Mouse (Mus musculus) olfactory bulb, adult 2 months (tissue): ENCODE results near the gene Orm2. TPM values are rescaled to one million over a fixed set of nuclear protein-coding genes. Genes with fewer than 3 reads are reported as not detected.

Experiments used
- H3K27ac ChIP-seq: fragments of 200-500 bp; 2 replicates; pipeline ENCODE4 v1.5.1; 2012; ENCODE audit warnings: low read depth, low read length; ENCODE audit not compliant: insufficient read depth
- H3K4me1 ChIP-seq: fragments of 200-500 bp; 2 replicates; pipeline ENCODE4 v1.6.1; 2012; ENCODE audit warnings: low read length; ENCODE audit not compliant: control insufficient read depth, insufficient read depth
- H3K4me3 ChIP-seq: fragments of 200-500 bp; 2 replicates; pipeline ENCODE4 v1.5.1; 2012; ENCODE audit warnings: mild to moderate bottlenecking, low read depth, low read length, moderate library complexity; ENCODE audit not compliant: insufficient read depth
- CTCF ChIP-seq: fragments of 200-500 bp; IDR thresholded peaks from 2 replicates; pipeline ENCODE4 v1.5.1; 2012; ENCODE audit warnings: low read depth, mild to moderate bottlenecking, low read length, moderate library complexity; ENCODE audit not compliant: insufficient read depth
- POLR2A ChIP-seq: fragments of 200-500 bp; IDR thresholded peaks from 2 replicates; pipeline ENCODE4 v1.6.1; 2012; ENCODE audit warnings: mild to moderate bottlenecking, low read depth, low read length, moderate library complexity; ENCODE audit not compliant: insufficient read depth
- WGBS: fragments of 180-500 bp; shearing (Covaris S2); methylation state at CpG from one replicate; pipeline ENCODE4 v1.1.7; 2018; 5-methylcytosine and 5-hydroxymethylcytosine counted together
- polyA plus RNA-seq: library from polyadenylated mRNA; stranded (reverse); fragments of >200 nt; gene quantifications from 2 replicates; pipeline ENCODE4 v1.2.4, GENCODE M21; 2012; ENCODE audit warnings: low replicate concordance; ENCODE audit not compliant: missing spikeins, insufficient read depth, insufficient read length

Orm2 gene
- polyA plus RNA-seq, 1 experiment = not detected

DNA sequence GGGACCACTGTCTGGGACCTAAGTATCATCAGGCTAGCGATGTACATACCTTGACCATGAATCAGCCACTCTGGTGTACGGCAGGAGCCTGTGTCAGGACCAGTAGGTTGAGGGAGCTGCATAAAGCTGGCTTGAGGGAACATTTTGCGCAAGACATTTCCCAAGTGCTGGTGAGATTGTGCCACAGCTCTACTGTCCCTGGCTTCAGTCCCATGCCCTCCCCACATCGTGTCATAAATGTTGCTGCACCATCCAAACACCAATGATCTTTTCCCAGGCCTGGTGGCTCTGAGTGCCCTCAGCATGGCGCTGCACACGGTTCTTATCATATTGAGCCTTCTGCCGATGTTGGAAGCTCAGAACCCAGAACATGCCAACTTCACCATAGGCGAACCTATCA, 18.0 kb upstream of the Orm2 start, which contains the start of gene Orm1:
Gene Orm1 (plus strand): TSS at position 266 of the 400 bp plus-strand sequence.
- H3K4me3 ChIP-seq = no peak within 1 kb of the TSS
- no peak within 1 kb of the TSS for H3K27ac ChIP-seq
- TF ChIP-seq CTCF (no peak), POLR2A (no peak)
- no peaks in the 10 kb centered on the region for H3K4me1 ChIP-seq
- 92% methylated on average over 8 of the region's 8 CpGs for WGBS

- TF ChIP-seq CTCF = no peak
- no peak for TF ChIP-seq POLR2A
- Histone ChIP-seq H3K27ac (no peak overlapping the region), H3K4me1 (no peaks in the 10 kb centered on the region)
Measured at GRCm38 (mm10) chr4:63345261-63345660, 17.0 kb upstream of the Orm2 start.

DNA sequence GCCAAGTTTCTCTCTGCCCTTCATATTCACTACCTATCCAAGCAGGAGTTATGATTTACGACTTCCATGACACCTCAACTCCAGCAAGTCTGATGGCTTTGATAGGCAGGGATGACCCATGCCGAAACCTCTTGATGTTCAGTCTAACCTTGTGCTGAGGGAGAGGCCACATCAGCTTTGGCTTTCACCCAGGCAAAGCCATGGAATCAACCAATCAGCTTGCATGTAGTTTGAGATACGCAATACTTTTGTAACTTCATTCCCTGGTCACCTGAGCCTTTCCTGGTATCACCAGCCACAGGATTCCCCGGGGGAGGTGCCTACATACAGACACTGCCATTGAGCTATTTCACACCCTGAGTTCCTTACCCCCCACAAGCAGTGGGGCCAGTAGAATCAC, 15.6 kb upstream of the Orm2 start:
- TF ChIP-seq POLR2A (no peak), CTCF (no peak)
- H3K4me1 ChIP-seq = no peaks in the 10 kb centered on the region
- no peak overlapping the region for H3K27ac ChIP-seq
- WGBS = 95% methylated on average over 4 of the region's 4 CpGs
- H3K4me3 ChIP-seq = no peak overlapping the region

More at GRCm38 (mm10) chr4:63345261-63345660, 17.0 kb upstream of the Orm2 start:
- no peak overlapping the region for H3K4me3 ChIP-seq

- 78% methylated on average over 6 of the region's 6 CpGs for WGBS
- Histone ChIP-seq H3K4me3 (no peak overlapping the region), H3K4me1 (no peaks in the 10 kb centered on the region), H3K27ac (no peak overlapping the region)
- TF ChIP-seq POLR2A = no peak
- no peak for TF ChIP-seq CTCF
Measured at GRCm38 (mm10) chr4:63348524-63348923, 13.7 kb upstream of the Orm2 start.

GRCm38 (mm10) chr4:63355877-63356665, 6.2 kb upstream of the Orm2 start, which contains the start of gene Orm3:
Gene Orm3 (plus strand): TSS chr4:63356162.
- 83% methylated on average over 4 of the region's 4 CpGs for WGBS
- no peak within 1 kb of the TSS for H3K27ac ChIP-seq
- H3K4me1 ChIP-seq = peaks cover 8% of the 10 kb centered on the region; the same call in 1 of the 2 replicates
- TF ChIP-seq POLR2A (no peak), CTCF (no peak)
- no peak within 1 kb of the TSS for H3K4me3 ChIP-seq

GRCm38 (mm10) chr4:63356981-63357570, 5.2 kb upstream of the Orm2 start:
- TF ChIP-seq POLR2A = no peak
- Histone ChIP-seq H3K4me1 (peaks cover 8% of the 10 kb centered on the region; the same call in 1 of the 2 replicates), H3K4me3 (no peak overlapping the region), H3K27ac (no peak overlapping the region)
- WGBS = 86% methylated on average over 2 of the region's 2 CpGs

DNA sequence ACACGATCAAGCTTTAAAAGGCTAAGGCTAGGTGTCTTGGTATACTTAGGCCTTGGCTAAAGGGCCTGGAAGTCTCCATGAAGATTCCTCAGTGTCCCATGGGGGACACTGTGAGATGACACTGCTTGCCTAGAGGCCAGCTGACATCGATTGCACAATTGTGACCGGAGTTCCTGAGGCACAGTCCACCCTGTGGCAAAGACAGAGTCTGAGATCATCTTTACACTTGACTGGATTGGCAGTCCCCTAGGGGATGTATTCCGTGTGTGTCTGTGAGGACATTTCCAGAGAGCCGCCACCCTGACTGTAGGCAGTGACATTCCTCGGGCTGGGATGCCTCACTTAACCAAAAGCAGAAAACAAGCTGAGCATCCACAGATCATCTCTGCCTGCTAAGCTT, 2.4 kb upstream of the Orm2 start:
- WGBS = 83% methylated on average over 6 of the region's 6 CpGs
- Histone ChIP-seq H3K4me1 (peaks cover 8% of the 10 kb centered on the region; the same call in 1 of the 2 replicates), H3K4me3 (no peak overlapping the region), H3K27ac (no peak overlapping the region)
- TF ChIP-seq CTCF = no peak
- no peak for TF ChIP-seq POLR2A

GRCm38 (mm10) chr4:63368577-63368976, 6.3 kb downstream of the Orm2 start:
- H3K4me3 ChIP-seq = no peak overlapping the region
- TF ChIP-seq POLR2A = no peak
- TF ChIP-seq CTCF = peak; percentile 98
- no peak overlapping the region for H3K27ac ChIP-seq
- H3K4me1 ChIP-seq = no peaks in the 10 kb centered on the region
- WGBS = 18% methylated on average over 4 of the region's 4 CpGs

- 69% methylated on average over 7 of the region's 7 CpGs for WGBS
- no peak for TF ChIP-seq POLR2A
- TF ChIP-seq CTCF = no peak
- Histone ChIP-seq H3K27ac (no peak overlapping the region), H3K4me3 (no peak overlapping the region), H3K4me1 (no peaks in the 10 kb centered on the region)
Measured at GRCm38 (mm10) chr4:63370897-63371296, 8.6 kb downstream of the Orm2 start.

GRCm38 (mm10) chr4:63371890-63372289, 9.6 kb downstream of the Orm2 start:
- no peaks in the 10 kb centered on the region for H3K4me1 ChIP-seq
- H3K4me3 ChIP-seq = no peak overlapping the region
- WGBS = 85% methylated on average over 3 of the region's 3 CpGs
- no peak overlapping the region for H3K27ac ChIP-seq
- TF ChIP-seq POLR2A (no peak), CTCF (no peak)
